Mouse (Mus musculus): ENCODE results near the gene Cdiptos. TPM values are rescaled to one million over a fixed set of nuclear protein-coding genes. Genes with fewer than 3 reads are reported as not detected.

Gene Cdiptos
- total RNA-seq, 2 experiments from 2014 or later = 1.6 to 2.7 TPM

GRCm38 (mm10) chr7:126975493-126975892, 405 bp downstream of the Cdiptos start:
- DNase-seq = peak; percentile 50

GRCm38 (mm10) chr7:126967361-126967760, 8.5 kb downstream of the Cdiptos start:
- DNase-seq = peak; percentile 51

GRCm38 (mm10) chr7:126965568-126965967, 10.3 kb downstream of the Cdiptos start:
- DNase-seq = peak; percentile 38

- DNase-seq = peak; percentile 68
Measured at GRCm38 (mm10) chr7:126963548-126964286, 12.2 kb downstream of the Cdiptos start.

GRCm38 (mm10) chr7:126961965-126962364, 13.9 kb downstream of the Cdiptos start:
- DNase-seq = no peak

- DNase-seq = no peak
Measured at GRCm38 (mm10) chr7:126961095-126961494, 14.8 kb downstream of the Cdiptos start.

GRCm38 (mm10) chr7:126959780-126960179, 16.1 kb downstream of the Cdiptos start:
- DNase-seq = no peak

- no peak for DNase-seq
Measured at GRCm38 (mm10) chr7:126955125-126955524, 20.8 kb downstream of the Cdiptos start.

- DNase-seq = no peak
Measured at GRCm38 (mm10) chr7:126952646-126953045, 23.3 kb downstream of the Cdiptos start.

- no peak for DNase-seq
Measured at GRCm38 (mm10) chr7:126951741-126952140, 24.2 kb downstream of the Cdiptos start.

- DNase-seq = no peak
Measured at GRCm38 (mm10) chr7:126950647-126951615, 25.0 kb downstream of the Cdiptos start.

GRCm38 (mm10) chr7:126949793-126950646, 25.9 kb downstream of the Cdiptos start, which contains the start of gene Sez6l2:
TSS of gene Sez6l2 (plus strand) at chr7:126950563.
- peak; percentile 98 for DNase-seq

- no peak for DNase-seq
Measured at GRCm38 (mm10) chr7:126949403-126949792, 26.5 kb downstream of the Cdiptos start, which contains the start of gene Asphd1. TSS of gene Asphd1 (minus strand) at chr7:126949582.

- no peak for DNase-seq
Measured at GRCm38 (mm10) chr7:126948626-126949025, 27.3 kb downstream of the Cdiptos start.

GRCm38 (mm10) chr7:126946530-126946929, 29.4 kb downstream of the Cdiptos start:
- peak; percentile 51 for DNase-seq

- DNase-seq = no peak
Measured at GRCm38 (mm10) chr7:126941801-126942200, 34.1 kb downstream of the Cdiptos start.

GRCm38 (mm10) chr7:126941171-126941570, 34.7 kb downstream of the Cdiptos start:
- no peak for DNase-seq

GRCm38 (mm10) chr7:126932652-126933051, 43.2 kb downstream of the Cdiptos start:
- no peak for DNase-seq

- peak; percentile 55 for DNase-seq
Measured at GRCm38 (mm10) chr7:126929046-126929445, 46.9 kb downstream of the Cdiptos start.

- peak; percentile 96 for DNase-seq
Measured at GRCm38 (mm10) chr7:126928384-126929037, 47.4 kb downstream of the Cdiptos start, which contains the start of gene Kctd13. TSS of gene Kctd13 (plus strand) at chr7:126928879.

GRCm38 (mm10) chr7:126926299-126926698, 49.6 kb downstream of the Cdiptos start:
- DNase-seq = no peak
